In the genomic region with DNA sequence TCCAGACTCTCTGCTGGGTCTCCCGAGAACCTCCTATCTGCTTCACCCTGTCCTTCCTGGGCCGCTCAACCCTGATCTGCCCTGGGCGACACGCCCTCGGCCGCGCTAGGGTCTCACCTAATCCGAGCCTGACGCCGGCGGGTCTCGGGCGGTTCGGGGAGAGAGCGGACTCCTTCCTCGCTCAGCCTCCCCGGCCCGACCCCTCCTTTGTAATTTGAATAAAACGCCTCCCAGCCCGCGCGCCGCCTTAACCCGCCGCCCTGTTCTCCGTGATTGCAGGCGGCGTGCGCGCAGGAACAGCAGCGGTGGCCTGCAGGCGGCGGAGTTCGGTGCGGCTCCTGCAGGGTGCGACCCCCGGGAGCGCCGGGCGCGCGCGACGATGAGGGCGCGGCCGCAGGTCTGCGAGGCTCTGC, we compare ENCODE assay signal across 8 mouse cellular contexts. TPM values are rescaled to one million over a fixed set of nuclear protein-coding genes. Genes with fewer than 3 reads are reported as not detected.
A peak's percentile ranks its signal among the peaks of the same experiment; 100 is the strongest.
DNase-seq lines count a peak whose midpoint lies in the region; ATAC-seq and TF ChIP-seq lines count a peak whose summit lies in the region.

No protein-coding gene starts in this region.

- peak; percentile 12 to 28 for DNase-seq in cerebellum, postnatal 36 days
- DNase-seq in cerebellum, postnatal 4 days (ENCODE audit: low spot score in 2 of 2), result no peak
- DNase-seq in hindbrain, embryonic 11.5 days (ENCODE audit: low spot score), result peak; percentile 77
- DNase-seq in liver, adult 2 months (ENCODE audit: extremely low read depth, low read depth, low spot score), result no peak
- DNase-seq in neural tube, embryonic 10.5 days (ENCODE audit: extremely low spot score, low spot score), result peak; percentile 83
- no peak for DNase-seq in spleen, postnatal 14 days (ENCODE audit: low spot score in 2 of 2)

- peak overlapping the region; percentile 7; the same call in 1 of the 2 replicates for H3K9ac ChIP-seq in ES-Bruce4 (ENCODE audit: low read depth, poor library complexity, severe bottlenecking)
- peak overlapping the region; percentile 72 for H3K9ac ChIP-seq in embryonic facial prominence, embryonic 13.5 days
- peak overlapping the region; percentile 24; the same call in 1 of the 2 replicates for H3K9ac ChIP-seq in hindbrain, embryonic 11.5 days (ENCODE audit: low read depth, low read length)
- H3K9ac ChIP-seq in liver, adult 2 months (ENCODE audit: low read depth, low read length), result no peak overlapping the region

- TF ChIP-seq EP300 in ES-Bruce4 (IDR thresholded peaks at IDR 0.05; ENCODE audit: insufficient read depth, low read depth, low read length), result no peak

- no peaks in the 10 kb centered on the region for H3K9me3 ChIP-seq in ES-Bruce4 (replicated peaks; ENCODE audit: control insufficient read depth, insufficient read depth, low read length, poor library complexity, severe bottlenecking)
- no peaks in the 10 kb centered on the region for H3K9me3 ChIP-seq in embryonic facial prominence, embryonic 13.5 days
- H3K9me3 ChIP-seq in hindbrain, embryonic 11.5 days (ENCODE audit: control insufficient read depth, low read length), result no peaks in the 10 kb centered on the region

- peaks cover 17% of the 10 kb centered on the region for H3K27me3 ChIP-seq in ES-Bruce4 (ENCODE audit: control insufficient read depth, insufficient read depth, low read length, poor library complexity, severe bottlenecking)
- peaks cover 86% of the 10 kb centered on the region for H3K27me3 ChIP-seq in embryonic facial prominence, embryonic 13.5 days
- H3K27me3 ChIP-seq in hindbrain, embryonic 11.5 days (ENCODE audit: control insufficient read depth, insufficient read depth, low read length), result peaks cover 85% of the 10 kb centered on the region
- peaks cover 29% of the 10 kb centered on the region for H3K27me3 ChIP-seq in liver, adult 2 months (ENCODE audit: control insufficient read depth, insufficient read depth, low read length)

- TF ChIP-seq CTCF in ES-Bruce4 (IDR thresholded peaks at IDR 0.05; ENCODE audit: low read depth, low read length), result peak; percentile 3
- TF ChIP-seq CTCF in liver, adult 2 months (IDR thresholded peaks at IDR 0.05; ENCODE audit: low read depth, low read length), result 0 out of 2 replicates have a peak, but pooled peaks have one; percentile 3

- H3K36me3 ChIP-seq in ES-Bruce4 (ENCODE audit: control insufficient read depth, insufficient read depth, low read length, poor library complexity, severe bottlenecking), result no peaks in the 10 kb centered on the region
- H3K36me3 ChIP-seq in embryonic facial prominence, embryonic 13.5 days, result no peaks in the 10 kb centered on the region
- no peaks in the 10 kb centered on the region for H3K36me3 ChIP-seq in hindbrain, embryonic 11.5 days (ENCODE audit: control insufficient read depth, insufficient read depth, low read length)
- no peaks in the 10 kb centered on the region for H3K36me3 ChIP-seq in liver, adult 2 months (ENCODE audit: control insufficient read depth, insufficient read depth, low read length)

- H3K4me2 ChIP-seq in embryonic facial prominence, embryonic 13.5 days, result peak overlapping the region; percentile 98
- peak overlapping the region; percentile 94 for H3K4me2 ChIP-seq in hindbrain, embryonic 11.5 days (replicated peaks; ENCODE audit: low read depth, low read length)

- WGBS in embryonic facial prominence, embryonic 13.5 days, result under 1% methylated on average over 48 of the region's 48 CpGs
- WGBS in hindbrain, embryonic 11.5 days, result under 1% methylated on average over 48 of the region's 48 CpGs
- WGBS in liver, adult 2 months, result 2% methylated on average over 48 of the region's 48 CpGs

- ATAC-seq in embryonic facial prominence, embryonic 13.5 days (ENCODE audit: insufficient number of reproducible peaks, insufficient read depth, low FRiP score, low TSS enrichment, low read depth), result peak; percentile 28; the same call in 1 of the 2 replicates
- ATAC-seq in hindbrain, embryonic 11.5 days (ENCODE audit: low FRiP score), result peak; percentile 31

- no peak overlapping the region for H3K27ac ChIP-seq in ES-Bruce4 (ENCODE audit: insufficient read depth, low read length)
- H3K27ac ChIP-seq in embryonic facial prominence, embryonic 13.5 days, result no peak overlapping the region
- H3K27ac ChIP-seq in hindbrain, embryonic 11.5 days (ENCODE audit: low read depth, low read length), result no peak overlapping the region
- no peak overlapping the region for H3K27ac ChIP-seq in liver, adult 2 months (replicated peaks; ENCODE audit: insufficient read depth, low read depth, low read length)

- H3K79me2 ChIP-seq in liver, adult 2 months (ENCODE audit: control insufficient read depth, insufficient read depth, low read length), result no peaks in the 10 kb centered on the region

- H3K4me1 ChIP-seq in ES-Bruce4 (ENCODE audit: control insufficient read depth, insufficient read depth, low read length), result no peaks in the 10 kb centered on the region
- H3K4me1 ChIP-seq in embryonic facial prominence, embryonic 13.5 days, result peaks cover 86% of the 10 kb centered on the region
- H3K4me1 ChIP-seq in hindbrain, embryonic 11.5 days (replicated peaks; ENCODE audit: control insufficient read depth, insufficient read depth, low read length), result peaks cover 19% of the 10 kb centered on the region; the same call in 1 of the 2 replicates
- peaks cover 7% of the 10 kb centered on the region for H3K4me1 ChIP-seq in liver, adult 2 months (ENCODE audit: control insufficient read depth, insufficient read depth, low read length)

- peak overlapping the region; percentile 40 for H3K4me3 ChIP-seq in ES-Bruce4 (ENCODE audit: low read depth, low read length)
- H3K4me3 ChIP-seq in embryonic facial prominence, embryonic 13.5 days, result peak overlapping the region; percentile 57
- H3K4me3 ChIP-seq in hindbrain, embryonic 11.5 days (ENCODE audit: low read depth, low read length), result peak overlapping the region; percentile 43
- H3K4me3 ChIP-seq in liver, adult 2 months (ENCODE audit: insufficient read depth, low read depth, low read length), result peak overlapping the region; percentile 18; the same call in 1 of the 2 replicates

- TF ChIP-seq POLR2A in ES-Bruce4 (IDR thresholded peaks at IDR 0.05; ENCODE audit: insufficient read depth, low read length), result no peak
- TF ChIP-seq POLR2A in liver, adult 2 months (IDR thresholded peaks at IDR 0.05; ENCODE audit: extremely low read depth, insufficient read depth, low read length), result no peak

RNA-seq across cellular contexts. Expression of a gene that starts 3.8 kb away (rescaled TPM):
- not detected in 2 replicates for polyA plus RNA-seq in ES-Bruce4 (2011; ENCODE audit: insufficient read depth, insufficient read length, low read depth, missing spikeins)
- polyA plus RNA-seq in embryonic facial prominence, embryonic 13.5 days (2015; fragmentation: Nextera tagmentation; extraction: Ambion mirVana), result 10.8 and 12.4 TPM in 2 replicates
- 3.0 and 3.5 TPM in 2 replicates for polyA plus RNA-seq in hindbrain, embryonic 11.5 days (2014; fragmentation: Nextera tagmentation; extraction: Ambion mirVana)
- total RNA-seq in liver, adult 2 months (2014; rRNA removed), result 0.55 TPM in 1 of 2 replicates, not detected in the other
- polyA plus RNA-seq in liver, adult 2 months (2012; rRNA removed), result 0.21 and 0.52 TPM in 2 replicates

Comparison
In these comparisons a context has a peak if more than half of its experiments do, and no peak if none do; other contexts are left out.
1. DNase-seq: peak in cerebellum, postnatal 36 days (2 of 2), hindbrain, embryonic 11.5 days (single experiment) and neural tube, embryonic 10.5 days (single experiment); none in cerebellum, postnatal 4 days (0 of 2), liver, adult 2 months (single experiment) and spleen, postnatal 14 days (0 of 2).
2. Peak in every context shown above with its lines, with median percentiles within 50 percentile points of each other: H3K4me3 ChIP-seq.